Mouse (Mus musculus) ovary, adult 2 months (tissue): Measurements from ENCODE around the gene 1700122O11Rik. TPM values are rescaled to one million over a fixed set of nuclear protein-coding genes. Genes with fewer than 3 reads are reported as not detected.

Source experiments
- polyA plus RNA-seq: library from polyadenylated mRNA; depleted of rRNA; stranded (reverse); fragments of >200 nt; gene quantifications from 2 replicates; pipeline ENCODE4 v1.2.3, GENCODE M21; 2012; rRNA removed

The 1700122O11Rik gene
- not detected in 2 replicates for polyA plus RNA-seq

GRCm38 (mm10) chr17:48038193-48038592, at the start of gene 1700122O11Rik:
1700122O11Rik (minus strand) TSS chr17:48038293.

Other genes with a start within 250 kb of the 1700122O11Rik start
- 230 and 241 TPM in 2 replicates for gene Mdfi, start 203.6 kb downstream of the 1700122O11Rik start, polyA plus RNA-seq
- gene Foxp4, start 113.6 kb downstream of the 1700122O11Rik start, polyA plus RNA-seq, result 164 and 199 TPM in 2 replicates
- gene 1700067P10Rik, start 51.0 kb upstream of the 1700122O11Rik start, polyA plus RNA-seq, result 0.13 TPM in 1 of 2 replicates, not detected in the other
- not detected in 2 replicates for gene 9830107B12Rik, start 108.0 kb upstream of the 1700122O11Rik start, polyA plus RNA-seq
- gene A530064D06Rik, start 129.0 kb upstream of the 1700122O11Rik start, polyA plus RNA-seq, result 0.28 and 0.83 TPM in 2 replicates
- 0.05 and 0.07 TPM in 2 replicates for gene Trem1, start 194.5 kb upstream of the 1700122O11Rik start, polyA plus RNA-seq
- not detected in 2 replicates for gene Trem3, start 209.5 kb upstream of the 1700122O11Rik start, polyA plus RNA-seq
- gene Treml4, start 226.0 kb upstream of the 1700122O11Rik start, polyA plus RNA-seq, result 0.29 and 0.51 TPM in 2 replicates